Mouse (Mus musculus) MEL (cell line): ENCODE measurements at regions not wholly inside any gene's neighbourhood (a gene's known extent, or its start where the extent isn't known, plus 50 kb on each side); places are given as distances from the start of the nearest gene placed in this dataset.

Experiments
- CHD1 ChIP-seq: IDR thresholded peaks from 2 replicates; pipeline ENCODE4 v1.6.1; 2012; ENCODE audit warnings: low read depth, mild to moderate bottlenecking, inconsistent platforms, low read length, improper control_type of control experiment
- CTCF ChIP-seq, 3 experiments: IDR thresholded peaks in 2 of 3; conservative IDR thresholded peaks in 1 of 3; 2 replicates each; pipeline ENCODE4 v1.5.1; 2011 to 2012; ENCODE audit warnings: low read length in 3 of 3, low read depth in 2 of 3, mild to moderate bottlenecking in 2 of 3, improper control_type of control experiment in 1 of 3, inconsistent platforms in 1 of 3, mixed read lengths in 1 of 3, moderate library complexity in 1 of 3; ENCODE audit not compliant: control insufficient read depth in 1 of 3, insufficient read depth in 1 of 3, poor library complexity in 1 of 3, severe bottlenecking in 1 of 3
- E2F4 ChIP-seq: IDR thresholded peaks from 2 replicates; pipeline ENCODE4 v1.6.1; 2011; ENCODE audit warnings: low read depth, low read length, improper control_type of control experiment, borderline replicate concordance
- EP300 ChIP-seq, 2 experiments: IDR thresholded peaks; 2 replicates each; pipeline ENCODE4 v1.6.1; 2011; ENCODE audit warnings: improper control_type of control experiment in 2 of 2, low read length in 2 of 2, low read depth in 1 of 2, mild to moderate bottlenecking in 1 of 2
- JUND ChIP-seq: IDR thresholded peaks from 2 replicates; pipeline ENCODE4 v1.6.1; 2011; ENCODE audit warnings: low read depth, mild to moderate bottlenecking, improper control_type of control experiment, low read length
- KAT2A ChIP-seq: conservative IDR thresholded peaks from 2 replicates; pipeline ENCODE4 v1.6.1; 2012; ENCODE audit warnings: low read depth, low read length, improper control_type of control experiment, inconsistent platforms
- MXI1 ChIP-seq: IDR thresholded peaks from 2 replicates; pipeline ENCODE4 v1.6.1; 2011; ENCODE audit warnings: mild to moderate bottlenecking, low read depth, low read length, improper control_type of control experiment
- POLR2A ChIP-seq, 2 experiments: IDR thresholded peaks; 2 replicates each; pipeline ENCODE4 v1.6.1; 2011 to 2012; ENCODE audit warnings: low read length in 2 of 2, mild to moderate bottlenecking in 2 of 2, control low read depth in 1 of 2, improper control_type of control experiment in 1 of 2, low read depth in 1 of 2, moderate library complexity in 1 of 2; ENCODE audit not compliant: control insufficient read depth in 1 of 2, insufficient read depth in 1 of 2, poor library complexity in 1 of 2
- POLR2AphosphoS2 ChIP-seq: IDR thresholded peaks from 2 replicates; pipeline ENCODE4 v1.6.1; 2011; ENCODE audit warnings: low read length, improper control_type of control experiment
- RCOR1 ChIP-seq: IDR thresholded peaks from 2 replicates; pipeline ENCODE4 v1.6.1; 2012; ENCODE audit warnings: low read depth, mild to moderate bottlenecking, inconsistent platforms, low read length, improper control_type of control experiment
- TCF12 ChIP-seq: IDR thresholded peaks from 2 replicates; pipeline ENCODE4 v1.6.1; 2014; ENCODE audit warnings: low read depth, mild to moderate bottlenecking, inconsistent platforms, low read length, improper control_type of control experiment, moderate library complexity
- USF1 ChIP-seq: IDR thresholded peaks from 2 replicates; pipeline ENCODE4 v1.6.1; 2014; ENCODE audit warnings: low read depth, mild to moderate bottlenecking, inconsistent platforms, low read length, improper control_type of control experiment, moderate library complexity

GRCm38 (mm10) chr17:93314144-93314543 is 115.3 kb downstream of the Adcyap1 start:
- TF ChIP-seq EP300 (IDR thresholded peaks at IDR 0.05; ENCODE audit: low read depth in 1 of 2, low read length in 2 of 2), result no peak
- no peak for TF ChIP-seq CTCF (IDR thresholded peaks at IDR 0.05 in 2 of 3, conservative IDR thresholded peaks at IDR 0.05 in 1 of 3; ENCODE audit: control insufficient read depth in 1 of 3, insufficient read depth in 1 of 3, low read depth in 2 of 3, low read length in 3 of 3, poor library complexity in 1 of 3, severe bottlenecking in 1 of 3)
- no peak for TF ChIP-seq CHD1
- TF ChIP-seq TCF12, result no peak
- no peak for TF ChIP-seq USF1
- TF ChIP-seq JUND, result no peak
- TF ChIP-seq POLR2A (IDR thresholded peaks at IDR 0.05; ENCODE audit: control insufficient read depth in 1 of 2, insufficient read depth in 1 of 2, low read depth in 1 of 2, low read length in 2 of 2, poor library complexity in 1 of 2), result no peak
- TF ChIP-seq RCOR1, result no peak
- no peak for TF ChIP-seq MXI1
- no peak for TF ChIP-seq E2F4
- TF ChIP-seq POLR2AphosphoS2, result no peak
- TF ChIP-seq KAT2A, result no peak
